Mouse (Mus musculus) lung, postnatal 25 days (tissue): Measurements from ENCODE around the gene Ptk6.
"Not testable (repeated sequence)": the region's sequence is repeated elsewhere in the genome, so short reads cannot be mapped to it uniquely, and the experiment has no call there.

Experiments used
- DNase-seq: peaks from one replicate; pipeline ENCODE4 v3.0.0; 2022; ENCODE audit warnings: low spot score

The Ptk6 gene

GRCm38 (mm10) chr2:181218881-181219485 lies 16.4 kb upstream of the Ptk6 start:
- DNase-seq: peak; percentile 48

DNA sequence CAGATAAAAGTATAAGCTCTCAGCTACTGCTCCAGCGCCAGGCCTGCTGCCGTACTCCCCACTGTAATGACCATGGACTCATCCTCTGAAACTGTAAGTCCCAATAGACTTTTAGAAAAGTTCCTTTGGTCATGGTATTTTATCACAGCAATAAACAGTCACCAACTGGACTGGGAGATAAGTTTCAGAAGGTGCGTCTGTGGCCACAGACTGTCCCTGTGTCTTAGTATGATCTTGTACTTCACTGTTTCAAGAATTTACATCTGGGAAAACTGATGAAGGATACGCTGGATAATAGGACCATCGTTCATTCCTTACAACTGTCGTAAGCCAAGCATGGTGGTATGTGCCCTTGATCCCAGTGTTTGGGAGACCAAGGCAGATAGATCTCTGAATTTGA lies 13.4 kb upstream of the Ptk6 start:
- no peak for DNase-seq

DNA sequence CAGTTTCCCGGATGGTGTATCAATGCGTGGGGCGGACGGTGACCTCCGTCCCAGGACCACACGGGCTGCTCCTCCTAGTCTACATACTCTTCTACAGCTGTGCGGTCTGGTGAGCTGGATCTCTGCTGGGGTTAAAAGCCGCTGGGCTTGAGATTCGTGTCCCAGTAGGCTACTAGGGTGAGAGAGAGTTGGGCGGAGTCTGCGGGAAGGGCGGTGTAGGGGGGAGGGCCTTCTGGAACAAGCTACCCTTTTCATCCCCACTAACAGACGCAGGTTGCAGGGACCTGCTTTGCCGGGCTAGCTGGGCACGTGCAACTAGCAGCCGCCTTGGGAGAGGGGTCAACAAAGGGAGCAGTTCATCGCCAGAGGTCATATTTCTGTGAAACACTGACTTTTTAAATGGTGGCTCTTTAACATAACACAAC lies 10.4 kb upstream of the Ptk6 start, which contains the start of gene Srms:
Gene Srms (minus strand): TSS at position 165 of the 425 bp plus-strand sequence.
- peak; percentile 71 for DNase-seq

GRCm38 (mm10) chr2:181212389-181213020 lies 9.9 kb upstream of the Ptk6 start:
- DNase-seq: no peak

DNA sequence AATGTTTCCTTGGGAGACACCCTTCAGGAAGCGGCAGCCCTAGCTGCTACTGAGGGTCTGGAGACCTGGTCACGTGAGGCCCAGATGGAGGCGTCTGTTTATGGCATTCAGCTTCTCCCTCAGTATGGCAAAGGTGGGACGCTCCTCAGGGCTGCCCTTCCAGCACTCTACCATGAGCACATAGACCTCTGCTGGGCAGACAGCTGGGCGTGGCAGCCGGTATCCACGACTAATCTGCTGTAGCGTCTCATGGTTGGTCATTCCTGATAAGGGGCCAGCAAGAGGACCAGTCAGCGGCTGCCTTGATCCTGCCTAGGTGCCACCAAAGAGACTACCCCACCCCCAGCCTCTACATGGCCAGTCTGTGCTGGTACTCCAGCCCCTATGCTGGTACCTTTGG lies 3.5 kb upstream of the Ptk6 start:
- no peak for DNase-seq

DNA sequence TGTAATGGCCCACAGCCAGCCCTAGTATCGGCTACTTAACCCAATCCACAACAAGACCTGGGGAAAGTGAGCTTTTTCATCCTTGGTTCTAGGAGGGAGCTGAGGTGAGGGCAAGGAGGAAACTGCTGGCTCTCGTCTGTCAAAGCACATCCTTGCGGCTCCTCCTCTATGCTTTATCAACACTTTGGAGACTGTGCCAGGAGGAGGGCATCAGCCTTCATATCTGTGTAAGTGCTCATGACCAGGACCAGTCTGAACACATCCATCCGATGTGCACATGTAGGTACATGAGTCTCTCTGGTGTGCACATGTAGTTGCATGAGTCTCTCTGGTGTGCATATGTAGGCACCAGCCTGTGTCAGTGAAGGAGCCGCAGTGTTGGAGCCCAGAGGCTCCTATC lies 3.1 kb upstream of the Ptk6 start:
- no peak for DNase-seq

- DNase-seq: no peak
Observed at GRCm38 (mm10) chr2:181202886-181203285, 297 bp upstream of the Ptk6 start.

GRCm38 (mm10) chr2:181201606-181202005 lies 983 bp downstream of the Ptk6 start:
- peak; percentile 74 for DNase-seq

DNA sequence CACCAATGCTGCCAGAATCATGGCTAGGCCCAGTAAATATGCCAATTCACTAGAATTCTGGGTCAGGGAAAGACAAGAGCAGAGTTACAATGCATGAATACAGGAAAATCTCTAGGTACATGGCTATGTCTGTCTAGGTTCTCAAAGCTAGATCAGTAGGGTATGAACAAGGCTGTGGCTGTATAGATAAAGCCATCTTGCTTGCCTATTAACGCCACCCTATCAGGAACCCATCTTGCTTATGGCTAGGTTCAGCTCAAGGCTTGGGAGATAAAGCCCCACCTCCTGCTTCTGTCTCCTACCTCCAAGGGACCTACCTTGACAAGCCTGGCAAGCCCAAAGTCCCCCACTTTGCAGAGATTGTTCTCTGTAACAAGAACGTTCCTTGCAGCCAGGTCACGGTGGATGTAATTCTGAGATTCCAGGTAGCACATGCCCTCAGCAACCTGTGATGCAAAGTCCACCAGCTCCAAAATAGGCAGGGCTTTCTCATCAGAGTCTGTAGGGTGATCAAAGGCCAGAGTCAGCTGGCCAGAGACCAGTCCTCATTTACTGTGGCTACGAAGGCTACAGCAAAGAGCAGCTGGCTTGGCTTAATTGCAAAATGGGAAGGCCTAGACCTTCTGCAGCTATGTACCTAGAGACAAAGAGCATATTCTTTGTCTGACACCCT lies 5.8 kb downstream of the Ptk6 start:
- DNase-seq: no peak

DNA sequence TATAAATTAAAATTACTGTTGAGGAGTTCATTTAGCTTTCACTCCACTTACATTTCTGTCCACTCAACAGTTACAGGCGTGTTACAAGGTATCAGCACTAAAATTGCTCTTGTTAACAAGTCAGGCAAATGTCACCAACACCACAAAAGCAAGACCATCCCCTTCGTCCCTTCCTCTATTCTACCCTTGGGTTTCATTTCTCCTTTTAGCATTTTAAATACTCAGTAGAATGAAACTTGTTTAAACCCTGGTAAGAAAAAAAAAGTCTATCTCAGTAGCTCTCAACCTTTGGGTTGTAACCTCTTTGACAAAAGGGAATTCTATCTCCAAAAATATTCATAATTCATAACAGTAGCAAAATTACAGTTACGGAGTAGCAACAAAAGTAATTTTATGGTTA lies 9.5 kb downstream of the Ptk6 start:
- DNase-seq: no peak

- DNase-seq: no peak
Observed at GRCm38 (mm10) chr2:181191936-181192335, 10.7 kb downstream of the Ptk6 start.

DNA sequence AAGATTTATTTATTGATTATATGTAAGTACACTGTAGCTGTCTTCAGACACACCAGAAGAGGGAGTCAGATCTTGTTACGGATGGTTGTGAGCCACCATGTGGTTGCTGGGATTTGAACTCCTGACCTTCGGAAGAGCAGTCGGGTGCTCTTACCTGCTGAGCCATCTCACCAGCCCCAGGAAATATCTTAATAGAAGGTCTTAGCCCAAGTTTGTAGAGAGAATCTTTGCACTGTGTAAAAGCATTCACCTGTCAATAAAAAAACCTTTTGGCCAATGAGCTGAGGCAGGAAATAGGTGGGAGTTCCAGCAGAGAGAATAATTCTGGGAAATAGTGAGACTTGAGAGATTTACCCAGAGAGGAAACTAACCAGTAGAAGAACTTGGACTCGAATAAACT lies 11.2 kb downstream of the Ptk6 start:
- DNase-seq: not testable (repeated sequence)

- DNase-seq: no peak
Observed at GRCm38 (mm10) chr2:181189321-181189720, 13.3 kb downstream of the Ptk6 start.

- DNase-seq: peak; percentile 50
Observed at GRCm38 (mm10) chr2:181188681-181189080, 13.9 kb downstream of the Ptk6 start.

DNA sequence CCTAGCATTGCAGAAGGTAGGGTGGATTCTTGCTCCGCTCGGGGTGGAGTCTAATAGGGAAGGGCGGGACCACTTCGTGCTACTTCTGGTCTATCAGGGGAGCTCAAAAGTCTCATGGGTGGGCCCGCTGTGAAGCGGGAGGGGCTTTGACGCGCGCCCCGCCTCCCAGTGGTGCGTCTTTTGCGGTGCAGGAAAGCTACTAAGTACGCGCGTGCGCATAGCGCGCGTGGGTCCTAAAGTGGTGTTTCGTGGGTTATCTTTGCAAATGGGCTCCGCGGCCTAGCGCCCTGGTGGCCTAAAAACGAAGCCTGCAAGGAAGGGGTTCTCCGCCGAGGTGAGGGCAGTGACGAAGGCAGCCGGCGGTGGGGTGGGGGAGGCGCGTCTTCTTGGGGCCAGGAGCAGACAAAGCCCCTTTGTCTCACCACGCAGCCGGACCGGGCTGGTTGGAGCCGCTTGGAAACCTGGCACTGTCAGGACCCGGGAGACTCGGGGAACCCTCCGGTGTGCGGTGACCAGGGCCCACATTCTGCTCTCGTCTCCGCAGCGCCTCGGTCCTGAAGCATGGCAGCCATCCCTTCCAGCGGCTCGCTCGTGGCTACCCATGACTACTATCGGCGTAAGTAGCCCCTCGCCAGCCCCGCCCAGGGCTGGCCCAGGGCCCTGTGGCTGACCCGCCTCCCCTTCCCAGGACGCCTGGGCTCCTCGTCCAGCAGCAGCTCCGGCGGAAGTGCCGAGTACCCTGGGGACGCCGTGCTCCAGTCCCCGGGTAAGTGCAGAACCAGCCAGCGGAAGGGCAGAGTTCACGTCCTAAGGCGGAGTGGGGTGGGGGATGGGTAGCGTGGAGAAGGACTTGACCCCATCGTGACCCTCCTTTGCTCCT lies 15.2 kb downstream of the Ptk6 start, which contains the start of gene Ppdpf:
Gene Ppdpf (plus strand): TSS at position 127 of the 880 bp plus-strand sequence.
- DNase-seq: peak; percentile 98

DNA sequence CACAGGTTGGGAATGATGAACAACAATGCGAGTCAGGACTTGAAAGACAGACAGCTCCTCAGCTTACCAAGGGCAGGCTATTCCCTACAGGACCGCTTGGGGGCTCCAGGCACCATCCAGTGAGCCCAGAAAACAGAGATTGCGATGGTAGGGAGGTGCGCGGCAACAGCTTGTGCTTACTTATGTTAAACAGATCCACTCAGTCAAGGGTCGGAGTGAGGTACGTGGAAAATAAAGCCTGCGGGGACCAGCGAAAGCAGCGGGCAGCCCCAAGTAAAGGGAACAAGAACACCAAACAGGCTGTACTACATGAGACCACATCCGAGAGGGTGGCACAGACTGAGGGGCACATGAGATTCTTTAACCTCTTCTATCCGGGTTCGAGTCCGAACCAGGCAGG lies 16.0 kb downstream of the Ptk6 start:
- peak; percentile 93 for DNase-seq

GRCm38 (mm10) chr2:181180898-181181297 lies 21.7 kb downstream of the Ptk6 start:
- DNase-seq: no peak

DNA sequence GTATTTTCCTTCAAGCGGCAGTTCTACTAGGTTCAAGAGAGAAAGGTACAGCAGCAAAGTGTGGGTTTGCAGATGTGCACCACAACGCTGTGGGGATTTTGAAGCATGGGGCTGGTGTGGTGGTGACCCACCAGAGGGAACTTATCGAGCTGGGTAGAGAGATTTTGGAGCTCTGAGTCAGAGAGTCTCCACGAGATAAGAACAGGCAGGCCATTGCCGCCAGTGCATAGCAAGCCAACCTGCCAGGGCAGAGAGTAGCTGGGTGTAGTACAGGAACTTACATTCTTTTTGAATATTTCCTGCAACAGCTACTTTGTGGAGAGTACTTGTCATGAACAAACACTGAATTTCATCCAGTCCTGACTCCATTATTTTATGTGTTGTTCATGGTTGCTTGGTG lies 24.1 kb downstream of the Ptk6 start:
- no peak for DNase-seq

GRCm38 (mm10) chr2:181178015-181178414 lies 24.6 kb downstream of the Ptk6 start:
- DNase-seq: no peak

DNA sequence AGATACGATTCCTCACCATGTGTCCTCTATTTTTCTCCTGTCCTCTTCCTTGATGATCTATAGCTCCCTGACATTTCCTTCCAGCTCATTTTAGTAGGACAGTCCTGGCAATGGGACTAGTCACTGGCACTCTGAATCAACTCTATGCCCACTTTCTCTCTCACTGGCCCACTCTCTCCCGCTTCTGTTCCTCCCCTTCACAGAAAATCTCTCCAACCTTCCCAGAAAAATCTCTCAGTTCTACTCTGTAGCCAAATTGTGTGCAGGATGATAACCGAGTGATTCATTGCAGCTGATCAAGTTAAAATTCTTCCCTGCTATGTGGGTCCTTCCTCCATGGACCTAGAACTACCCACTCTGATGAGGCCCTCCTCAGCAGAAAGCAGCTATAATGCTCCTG lies 27.9 kb downstream of the Ptk6 start:
- DNase-seq: no peak

GRCm38 (mm10) chr2:181166469-181166868 lies 36.1 kb downstream of the Ptk6 start:
- DNase-seq: no peak

- no peak for DNase-seq
Observed at GRCm38 (mm10) chr2:181160821-181161220, 41.8 kb downstream of the Ptk6 start.
